Mouse (Mus musculus) intestine, postnatal 0 days (tissue): Measurements from ENCODE around the gene Rnft2. TPM values are rescaled to one million over a fixed set of nuclear protein-coding genes. Genes with fewer than 3 reads are reported as not detected.

Source experiments
- ATAC-seq: fragments of 200-750 bp; cut with Nextera tagmentation; 2 replicates; pipeline ENCODE4 v1.8.0; 2017; ENCODE audit warnings: mild to moderate bottlenecking, moderate TSS enrichment, moderate library complexity
- H3K27ac ChIP-seq: fragments of 300-500 bp; sonication (generic); 2 replicates; pipeline ENCODE4 v1.5.1; 2014; ENCODE audit warnings: mild to moderate bottlenecking, low read depth, low read length, moderate library complexity
- H3K27me3 ChIP-seq: fragments of 300-500 bp; sonication (generic); replicated peaks from 2 replicates; pipeline ENCODE4 v1.6.1; 2014; ENCODE audit warnings: low read length, mixed read lengths; ENCODE audit not compliant: control insufficient read depth, insufficient read depth
- H3K36me3 ChIP-seq: fragments of 300-500 bp; sonication (generic); 2 replicates; pipeline ENCODE4 v1.6.1; 2014; ENCODE audit warnings: mild to moderate bottlenecking, moderate library complexity; ENCODE audit not compliant: control insufficient read depth, insufficient read depth
- H3K4me1 ChIP-seq: fragments of 300-500 bp; sonication (generic); replicated peaks from 2 replicates; pipeline ENCODE4 v1.6.1; 2014; ENCODE audit warnings: antibody characterized with exemption, low read length, mixed read lengths; ENCODE audit not compliant: control insufficient read depth, insufficient read depth
- H3K4me2 ChIP-seq: fragments of 300-500 bp; sonication (generic); replicated peaks from 2 replicates; pipeline ENCODE4 v1.6.1; 2014; ENCODE audit warnings: low read depth, mild to moderate bottlenecking, moderate library complexity
- H3K4me3 ChIP-seq: fragments of 300-500 bp; sonication (generic); 2 replicates; pipeline ENCODE4 v1.5.1; 2014; ENCODE audit warnings: low read depth, low read length
- H3K9ac ChIP-seq: fragments of 300-500 bp; sonication (generic); 2 replicates; pipeline ENCODE4 v1.6.1; 2014; ENCODE audit warnings: mild to moderate bottlenecking, low read depth, low read length
- H3K9me3 ChIP-seq: fragments of 300-500 bp; sonication (generic); 2 replicates; pipeline ENCODE4 v1.6.1; 2016; ENCODE audit warnings: mixed run types; ENCODE audit not compliant: control insufficient read depth
- CTCF ChIP-seq: sonication (generic); IDR thresholded peaks from 2 replicates; pipeline ENCODE4 v1.5.1; 2016; ENCODE audit warnings: low read depth, mild to moderate bottlenecking, control low read depth, antibody characterized with exemption, moderate library complexity
- WGBS: fragments of 180-500 bp; shearing (Covaris S2); extraction: QIAGEN DNeasy Blood & Tissue Kit; methylation state at CpG from one replicate; pipeline ENCODE4 v1.1.7; 2014; 5-methylcytosine and 5-hydroxymethylcytosine counted together
- polyA plus RNA-seq: library from polyadenylated mRNA; unstranded; fragments of >200 nt; fragmentation: Nextera tagmentation; extraction: Ambion mirVana; gene quantifications from 2 replicates; pipeline ENCODE4 v1.2.1, GENCODE M21; 2015

Rnft2 gene
- polyA plus RNA-seq, 1 experiment from 2014 or later: 0.42 TPM

GRCm38 (mm10) chr5:118172078-118172723, 72.7 kb downstream of the Rnft2 start:
- H3K9me3 ChIP-seq: no peaks in the 10 kb centered on the region; the same call in 1 of the 2 replicates
- H3K4me2 ChIP-seq: peak overlapping the region; percentile 66

GRCm38 (mm10) chr5:118171665-118172064, 73.3 kb downstream of the Rnft2 start:
- H3K9me3 ChIP-seq: no peaks in the 10 kb centered on the region; the same call in 1 of the 2 replicates
- H3K27ac ChIP-seq: no peak overlapping the region
- no peak for ATAC-seq
- no peak overlapping the region for H3K9ac ChIP-seq
- peak overlapping the region; percentile 39 for H3K4me3 ChIP-seq
- H3K4me2 ChIP-seq: peak overlapping the region; percentile 66
- TF ChIP-seq CTCF: no peak
- H3K4me1 ChIP-seq: 0 out of 2 replicates have a peak, but pooled peaks cover 2% of the 10 kb centered on the region
- no peaks in the 10 kb centered on the region for H3K36me3 ChIP-seq
- WGBS: 2% methylated on average over 36 of the region's 36 CpGs
- peaks cover 78% of the 10 kb centered on the region for H3K27me3 ChIP-seq

More at GRCm38 (mm10) chr5:118172078-118172723, 72.7 kb downstream of the Rnft2 start:
- no peak for ATAC-seq
- no peak overlapping the region for H3K27ac ChIP-seq
- under 1% methylated on average over 27 of the region's 27 CpGs for WGBS
- peaks cover 78% of the 10 kb centered on the region for H3K27me3 ChIP-seq
- H3K4me3 ChIP-seq: peak overlapping the region; percentile 39
- no peak for TF ChIP-seq CTCF
- 0 out of 2 replicates have a peak, but pooled peaks cover 2% of the 10 kb centered on the region for H3K4me1 ChIP-seq
- no peaks in the 10 kb centered on the region for H3K36me3 ChIP-seq
- H3K9ac ChIP-seq: no peak overlapping the region

- H3K36me3 ChIP-seq: no peaks in the 10 kb centered on the region
- H3K4me1 ChIP-seq: 0 out of 2 replicates have a peak, but pooled peaks cover 2% of the 10 kb centered on the region
- no peak overlapping the region for H3K9ac ChIP-seq
- peak overlapping the region; percentile 39; the same call in 1 of the 2 replicates for H3K4me3 ChIP-seq
- ATAC-seq: no peak
- 2% methylated on average over 25 of the region's 25 CpGs for WGBS
- peaks cover 78% of the 10 kb centered on the region for H3K27me3 ChIP-seq
- TF ChIP-seq CTCF: peak; percentile 59
- no peaks in the 10 kb centered on the region; the same call in 1 of the 2 replicates for H3K9me3 ChIP-seq
- peak overlapping the region; percentile 66 for H3K4me2 ChIP-seq
- H3K27ac ChIP-seq: no peak overlapping the region
These were observed 73.9 kb downstream of the Rnft2 start for GRCm38 (mm10) chr5:118170888-118171529.

- Histone ChIP-seq H3K9me3 (no peaks in the 10 kb centered on the region), H3K4me2 (peak overlapping the region; percentile 86), H3K36me3 (no peaks in the 10 kb centered on the region), H3K27me3 (peaks cover 79% of the 10 kb centered on the region), H3K4me3 (peak overlapping the region; percentile 43), H3K9ac (no peak overlapping the region), H3K27ac (no peak overlapping the region), H3K4me1 (0 out of 2 replicates have a peak, but pooled peaks cover 2% of the 10 kb centered on the region)
- ATAC-seq: no peak
- peak; percentile 24; the same call in 1 of the 2 replicates for TF ChIP-seq CTCF
- WGBS: under 1% methylated on average over 90 of the region's 117 CpGs
These were observed 75.4 kb downstream of the Rnft2 start for GRCm38 (mm10) chr5:118169222-118170221.

- Histone ChIP-seq H3K4me2 (no peak overlapping the region), H3K27ac (no peak overlapping the region), H3K4me1 (0 out of 2 replicates have a peak, but pooled peaks cover 2% of the 10 kb centered on the region), H3K27me3 (peaks cover 62% of the 10 kb centered on the region), H3K9ac (no peak overlapping the region), H3K9me3 (no peaks in the 10 kb centered on the region), H3K36me3 (no peaks in the 10 kb centered on the region), H3K4me3 (no peak overlapping the region)
- no peak for TF ChIP-seq CTCF
- WGBS: 70% methylated on average over 8 of the region's 8 CpGs
- ATAC-seq: no peak
These were observed 77.3 kb downstream of the Rnft2 start for GRCm38 (mm10) chr5:118167561-118167995.
